Mouse (Mus musculus) embryo, embryonic 11.5 days (tissue): ENCODE measurements around the gene Exog.

Experiments used
- DNase-seq: peaks from one replicate; pipeline ENCODE4 v3.0.0-alpha.2; 2012; ENCODE audit warnings: low read depth, low spot score

The Exog gene

DNA sequence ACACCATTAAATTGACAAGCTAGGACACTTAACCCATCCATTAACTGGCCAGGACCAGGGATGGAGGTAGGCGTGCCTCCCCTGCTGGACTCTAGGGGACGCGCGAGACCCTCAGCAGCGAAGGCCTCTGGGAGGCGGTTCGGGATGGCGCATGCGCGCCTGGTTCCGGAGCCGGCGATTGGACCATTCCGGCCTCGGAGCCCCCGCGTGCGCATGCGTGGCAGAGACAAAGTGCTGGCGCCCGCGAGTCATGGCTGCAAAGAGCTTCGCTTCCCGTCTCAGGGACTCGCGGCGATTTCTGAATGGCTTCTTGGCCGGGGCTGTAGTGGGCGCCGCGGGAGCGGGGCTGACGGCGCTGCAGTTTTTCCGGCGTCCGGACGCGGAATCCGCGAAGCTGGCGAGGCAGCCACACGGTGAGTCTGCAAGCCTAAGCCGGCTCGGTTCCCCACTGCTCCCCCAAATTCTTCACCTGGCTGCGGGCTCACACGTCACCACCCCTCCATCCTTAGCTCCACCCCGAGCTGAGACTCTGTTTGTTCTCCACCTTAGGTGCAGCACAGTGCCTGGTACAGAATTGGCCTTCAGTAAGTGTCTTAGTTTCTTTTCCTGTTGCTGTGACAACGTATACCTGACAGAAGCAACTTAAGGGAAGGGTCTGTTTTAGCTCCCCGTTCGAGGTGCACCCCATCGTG, at the start of gene Exog:
Exog (plus strand) TSS at position 206 of the 692 bp plus-strand sequence.
- DNase-seq: peak; percentile 96

DNA sequence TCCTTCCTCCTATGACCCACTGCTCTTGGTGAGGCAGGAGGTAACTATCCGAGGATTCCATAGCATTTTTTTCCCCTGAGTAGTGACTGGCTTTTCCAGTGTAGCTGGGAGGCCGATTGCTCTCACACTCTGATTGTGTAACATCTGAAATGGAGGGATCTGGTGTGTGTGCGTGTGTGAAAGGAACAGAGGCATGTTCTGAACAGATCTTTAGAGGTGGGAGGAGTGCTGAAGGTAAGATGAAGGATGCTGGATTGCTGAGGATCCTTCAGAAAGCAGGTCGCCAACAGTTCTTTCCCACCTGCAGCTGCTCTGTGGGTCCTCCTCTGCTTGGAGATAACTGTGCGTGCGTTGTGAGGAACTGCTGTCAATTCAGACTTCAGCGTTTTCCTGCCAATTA, 43.4 kb upstream of the Exog start:
- DNase-seq: no peak

DNA sequence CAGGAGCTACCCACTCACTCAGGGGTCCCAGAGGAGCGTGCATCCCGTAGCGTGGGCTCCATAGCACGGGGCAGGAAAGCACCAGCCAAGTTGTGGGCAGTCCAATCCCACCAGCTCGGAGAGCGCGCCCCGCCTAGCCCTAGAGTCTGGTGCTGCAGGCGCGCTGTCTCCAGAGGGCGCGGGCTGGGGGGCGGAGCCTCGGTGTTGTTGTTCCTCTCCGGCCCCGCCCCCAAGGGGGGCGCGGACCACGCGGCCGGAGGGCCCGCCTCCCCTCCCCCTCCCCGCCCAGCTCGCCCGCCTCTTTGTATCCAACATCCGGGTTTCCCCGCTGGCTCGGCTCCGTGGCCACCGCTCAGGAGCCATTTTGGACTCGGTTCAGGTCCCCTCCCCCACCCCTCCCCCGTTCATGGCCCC, 42.9 kb upstream of the Exog start, which contains the start of gene Acvr2b:
Acvr2b (plus strand) TSS at position 318 of the 414 bp plus-strand sequence.
- peak; percentile 96 for DNase-seq

DNA sequence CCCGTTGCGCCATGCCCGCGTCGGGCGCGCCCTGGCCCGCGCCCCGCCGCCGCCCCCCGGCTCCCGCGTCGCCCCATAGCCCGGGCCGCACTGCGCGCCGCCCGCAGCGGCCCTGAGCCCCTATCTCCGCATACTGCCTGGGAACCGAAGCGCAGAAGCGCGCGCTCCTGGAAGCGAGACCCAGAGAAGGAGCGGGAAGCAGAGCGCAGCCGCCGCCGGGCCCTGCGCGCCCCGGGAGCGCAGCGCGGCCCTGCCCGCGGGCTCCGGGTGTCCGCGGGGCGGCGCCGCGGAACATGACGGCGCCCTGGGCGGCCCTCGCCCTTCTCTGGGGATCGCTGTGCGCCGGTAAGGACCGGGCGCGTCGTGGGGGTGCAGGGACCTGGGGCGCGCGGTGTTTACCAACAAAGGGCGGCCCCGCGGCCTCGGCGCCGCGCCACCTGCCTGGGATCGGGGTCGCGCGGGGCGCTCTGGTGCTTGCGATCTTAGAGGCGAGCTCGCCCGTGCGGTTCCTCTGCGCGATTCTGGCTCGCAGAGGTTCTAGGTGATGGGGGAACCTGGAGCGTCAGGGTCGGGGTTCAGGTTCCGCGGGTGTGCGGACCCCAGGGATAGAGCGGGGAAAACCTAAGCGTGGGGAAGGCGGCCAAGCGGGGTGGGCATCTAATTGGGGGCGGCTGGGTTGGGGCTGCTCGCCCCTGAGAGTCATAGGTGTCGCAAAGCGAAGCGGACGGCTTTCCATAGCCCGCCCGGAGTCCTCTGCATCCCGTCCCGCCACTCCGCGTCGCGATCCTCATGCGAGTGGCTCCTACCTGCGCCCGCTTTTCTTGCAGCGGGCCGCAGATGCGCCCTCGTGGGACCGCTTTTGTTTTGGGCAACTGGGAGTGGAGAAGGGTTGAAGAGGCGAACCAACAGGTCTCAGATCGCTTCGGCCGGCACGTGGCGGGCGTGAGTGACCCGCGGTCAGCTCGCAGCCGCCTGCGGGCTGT, 42.2 kb upstream of the Exog start:
- peak; percentile 26 for DNase-seq

DNA sequence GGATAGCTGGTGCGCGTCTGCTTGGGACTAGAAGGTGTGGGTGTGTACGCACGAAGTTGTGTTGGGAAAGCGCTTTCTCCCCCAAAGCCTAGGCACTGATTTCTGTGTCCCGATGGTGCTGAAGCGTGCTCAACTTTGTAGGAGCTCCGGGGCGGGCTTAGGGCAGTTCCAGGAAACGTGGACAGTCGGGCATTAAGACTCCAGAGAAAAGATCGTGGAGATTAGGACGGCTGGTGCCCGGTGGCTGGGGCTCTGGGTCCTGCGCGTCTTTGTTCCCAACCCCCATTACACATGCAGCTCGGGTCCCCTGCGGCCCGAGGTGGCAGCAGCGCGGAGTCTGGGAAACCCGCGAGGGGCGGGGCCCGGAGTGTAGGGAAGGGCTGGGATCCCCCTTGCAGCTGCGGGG, 41.5 kb upstream of the Exog start:
- peak; percentile 65 for DNase-seq

DNA sequence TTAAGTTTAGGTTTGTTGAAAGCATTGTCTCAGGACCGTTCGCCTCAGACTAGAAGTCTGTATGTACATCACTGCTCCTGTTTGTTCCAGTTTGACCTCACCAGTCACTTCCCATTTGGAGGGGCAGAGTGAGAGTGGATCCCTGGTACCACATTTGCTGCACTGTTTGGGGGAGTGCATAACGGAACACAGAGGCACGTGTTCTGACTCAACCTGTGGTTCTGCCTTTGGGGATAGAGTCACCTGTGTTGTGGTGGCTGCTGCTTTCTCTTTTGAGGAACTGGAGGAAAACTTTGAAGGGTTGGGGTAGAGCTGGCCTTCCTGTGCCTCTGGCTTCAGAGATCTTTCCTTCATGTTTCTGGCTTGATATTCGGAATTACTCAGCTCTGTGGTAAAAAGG, 40.7 kb upstream of the Exog start:
- no peak for DNase-seq

DNA sequence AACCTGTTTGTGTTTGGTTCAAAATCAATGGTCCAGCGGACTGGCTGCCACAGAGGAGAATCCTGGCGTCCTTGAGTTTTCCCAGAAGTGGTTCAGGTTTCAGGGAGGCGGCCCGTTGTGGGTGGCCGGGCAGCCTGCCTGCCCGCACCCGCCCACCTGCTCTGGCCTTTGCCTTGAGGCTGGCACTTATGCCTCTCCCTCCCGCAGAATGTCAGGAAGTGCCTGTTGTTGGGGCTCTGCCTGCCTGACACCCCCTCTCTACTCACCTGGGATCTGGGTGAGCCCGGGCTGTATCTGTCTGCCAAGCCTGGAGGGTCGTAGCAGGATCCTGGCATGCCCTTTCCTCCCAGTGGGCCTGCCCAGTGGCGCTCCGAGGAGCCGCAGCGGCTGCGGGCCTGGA, 36.9 kb upstream of the Exog start:
- DNase-seq: no peak

DNA sequence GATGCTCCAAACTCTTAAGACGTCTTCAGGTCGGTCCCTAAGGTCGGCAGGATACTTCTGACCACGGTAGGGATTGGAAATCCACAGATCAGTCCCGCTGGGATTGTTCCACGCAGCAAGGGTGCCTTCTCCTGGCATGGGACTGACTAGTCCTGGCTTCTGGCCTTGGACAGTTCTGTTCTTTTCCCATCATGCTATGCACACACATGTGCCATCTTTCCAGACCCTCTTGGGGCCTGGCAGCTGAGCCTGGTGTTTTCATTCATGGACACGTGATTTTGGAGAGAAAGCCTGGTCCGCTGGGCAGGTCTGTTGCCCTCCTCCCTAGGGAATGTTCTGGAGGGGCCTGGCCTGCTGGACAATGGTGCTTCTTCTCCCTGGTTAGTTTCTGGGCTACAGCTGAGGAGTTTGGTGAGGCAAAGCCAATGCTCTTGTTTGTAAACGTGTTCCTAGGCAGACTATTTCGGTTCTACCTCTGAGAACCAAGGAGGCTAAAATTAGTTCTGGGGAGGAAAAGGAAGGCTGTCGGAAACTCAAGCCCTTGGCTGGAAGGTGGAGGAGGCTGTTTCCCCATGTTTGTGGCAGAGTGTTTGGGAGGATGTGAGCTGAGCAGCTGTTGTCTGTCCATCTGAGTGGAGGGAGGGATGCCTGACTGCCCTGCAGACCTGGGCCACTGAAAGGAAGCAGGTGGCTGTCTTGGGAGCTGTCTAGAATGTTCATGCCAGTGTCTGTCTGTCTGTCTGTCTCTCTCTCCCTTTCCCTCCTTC, 35.7 kb upstream of the Exog start:
- DNase-seq: no peak

DNA sequence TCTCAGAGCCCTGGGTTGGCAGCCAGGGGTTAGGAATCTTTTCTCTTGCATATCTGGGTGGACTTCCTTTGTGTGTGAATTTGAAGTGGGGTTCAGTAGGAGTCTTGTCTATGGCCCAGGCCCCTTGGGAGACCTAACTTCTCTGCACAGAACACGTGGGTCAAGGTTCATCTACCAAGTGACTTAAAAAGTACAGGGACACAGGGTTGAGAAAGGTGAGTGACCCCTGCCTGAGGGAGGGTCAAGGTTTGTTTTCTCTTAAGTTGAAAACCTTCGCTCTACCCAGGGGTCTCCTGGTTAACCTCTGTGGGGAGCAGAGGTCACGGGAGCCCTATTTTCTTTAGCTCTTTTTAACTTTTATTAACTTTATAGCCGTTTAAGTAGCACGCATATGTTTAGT, 34.9 kb upstream of the Exog start:
- no peak for DNase-seq

DNA sequence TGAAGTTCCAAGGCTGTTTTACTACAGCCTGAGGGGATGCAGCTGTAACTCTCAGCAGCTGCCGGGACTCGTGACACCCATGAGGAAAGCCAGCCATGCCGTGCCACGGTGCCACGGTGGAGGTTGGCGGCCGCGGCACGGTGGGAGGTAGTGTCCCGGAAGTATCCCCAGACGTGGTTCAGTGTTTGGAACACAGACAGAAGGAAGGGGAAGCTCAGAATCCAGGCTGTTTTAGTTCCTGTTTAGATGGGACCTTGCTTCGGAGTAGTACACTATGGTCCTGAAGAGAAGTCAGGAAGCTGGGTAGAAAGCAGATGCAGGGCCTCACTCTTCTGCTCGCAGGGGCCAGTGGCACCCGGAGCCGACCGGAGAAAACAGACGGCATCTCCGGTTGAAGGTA, 26.7 kb upstream of the Exog start:
- DNase-seq: no peak

DNA sequence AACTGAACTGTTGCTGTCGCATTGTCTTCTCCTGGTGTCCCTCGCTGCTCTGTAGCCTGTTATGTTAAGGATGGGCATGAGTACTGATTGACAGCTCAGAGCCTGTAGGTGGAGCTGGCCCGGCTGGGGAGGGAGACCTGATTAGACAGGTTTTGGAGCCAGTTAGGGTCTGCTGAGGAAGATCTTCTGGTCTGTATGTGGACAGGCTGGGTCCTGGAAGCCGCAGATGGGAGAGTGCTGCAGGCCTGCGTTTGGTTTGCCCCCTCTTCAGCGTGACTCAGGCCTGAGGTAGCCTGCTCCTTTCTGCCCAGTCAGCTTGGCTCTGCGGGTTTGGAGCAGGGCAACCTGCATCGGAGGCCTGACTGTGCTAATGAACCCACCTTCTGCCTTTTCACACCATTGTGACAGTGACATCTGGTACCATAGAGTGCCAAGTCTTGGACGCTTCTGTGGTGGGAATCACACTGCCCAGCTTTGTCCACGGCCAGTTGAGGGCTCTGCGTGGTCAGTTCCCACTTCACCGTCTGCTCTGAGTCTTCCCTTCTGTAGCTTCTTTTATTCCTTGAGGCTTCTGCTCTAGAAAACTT, 24.8 kb upstream of the Exog start:
- DNase-seq: no peak

DNA sequence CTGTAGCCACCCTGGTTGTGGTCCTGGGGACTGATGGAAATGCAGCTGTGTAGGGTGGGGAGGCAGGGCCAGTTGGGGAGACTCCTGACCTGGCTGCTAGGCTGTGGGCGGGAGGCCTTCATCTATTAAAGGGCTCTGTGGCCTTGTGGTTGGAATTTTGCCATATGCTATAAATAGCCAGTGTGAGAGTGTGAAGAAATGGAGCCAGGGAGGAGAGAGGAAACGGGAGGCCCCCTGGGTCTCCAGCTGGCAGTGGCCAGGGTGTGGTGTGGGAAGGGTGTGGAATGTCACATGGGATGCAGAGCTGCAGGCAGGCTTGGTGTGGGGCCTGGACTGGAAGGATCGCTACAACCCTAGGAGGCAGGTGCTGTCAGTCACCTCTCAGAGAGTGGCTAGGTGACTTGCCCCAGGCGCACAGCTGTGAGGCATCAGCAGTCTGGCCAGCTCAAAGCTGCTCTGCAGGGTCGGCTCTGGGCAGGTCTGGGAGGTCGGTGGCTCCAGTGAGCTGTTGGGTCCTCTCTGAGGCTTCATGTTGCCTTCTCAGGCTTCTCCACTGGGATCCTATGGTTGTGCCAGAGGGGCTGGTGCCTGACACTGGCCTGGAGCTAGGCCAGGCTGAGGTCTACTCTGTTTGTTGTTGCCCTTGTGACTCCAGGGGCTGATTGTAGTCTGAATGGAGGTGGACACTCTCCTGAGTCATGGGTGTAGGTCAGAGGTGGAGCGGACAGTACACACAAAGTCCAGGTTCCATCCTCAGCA, 19.3 kb upstream of the Exog start:
- no peak for DNase-seq

DNA sequence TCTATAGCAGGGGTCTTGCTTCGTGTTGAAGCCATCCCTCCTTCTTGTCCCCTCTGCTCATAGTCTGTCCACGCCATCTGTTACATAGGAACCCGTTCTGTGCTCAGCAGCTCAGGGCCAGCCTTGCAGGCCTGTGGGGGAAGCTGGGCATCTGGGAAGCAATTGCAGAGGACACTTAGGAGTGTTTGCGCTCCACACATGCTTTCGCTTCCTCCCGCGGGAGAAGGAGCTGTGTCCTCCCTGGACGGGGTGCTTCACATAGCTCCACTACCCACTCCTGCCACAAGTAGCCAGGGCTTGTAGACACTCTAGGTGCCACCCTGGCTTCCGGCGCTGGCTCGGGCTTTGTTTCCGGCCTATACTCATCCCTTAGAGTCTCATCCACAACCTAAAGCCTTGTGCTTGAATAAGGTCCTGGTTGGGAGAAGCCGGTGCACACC, 18.7 kb upstream of the Exog start:
- DNase-seq: no peak

DNA sequence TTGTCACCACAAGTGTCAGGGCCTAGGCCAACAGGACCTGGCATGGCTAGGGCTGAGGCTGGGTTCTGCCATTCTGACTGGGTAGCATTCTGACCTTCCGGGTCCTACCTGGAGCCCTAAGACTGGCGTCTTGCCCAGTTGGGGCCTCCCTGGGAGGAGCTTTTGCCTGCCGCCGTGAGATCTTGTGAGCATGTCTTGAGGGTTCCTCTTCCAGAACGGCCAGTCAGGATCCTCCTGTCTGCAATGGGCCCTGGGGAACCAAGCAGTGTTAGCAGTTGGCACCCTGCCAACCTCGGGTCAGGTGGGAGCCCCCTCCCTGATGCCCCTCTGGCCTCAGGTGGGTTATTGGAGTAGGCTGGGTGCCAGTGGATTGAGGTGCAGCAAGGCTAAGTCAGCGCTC, 18.3 kb upstream of the Exog start:
- DNase-seq: no peak

DNA sequence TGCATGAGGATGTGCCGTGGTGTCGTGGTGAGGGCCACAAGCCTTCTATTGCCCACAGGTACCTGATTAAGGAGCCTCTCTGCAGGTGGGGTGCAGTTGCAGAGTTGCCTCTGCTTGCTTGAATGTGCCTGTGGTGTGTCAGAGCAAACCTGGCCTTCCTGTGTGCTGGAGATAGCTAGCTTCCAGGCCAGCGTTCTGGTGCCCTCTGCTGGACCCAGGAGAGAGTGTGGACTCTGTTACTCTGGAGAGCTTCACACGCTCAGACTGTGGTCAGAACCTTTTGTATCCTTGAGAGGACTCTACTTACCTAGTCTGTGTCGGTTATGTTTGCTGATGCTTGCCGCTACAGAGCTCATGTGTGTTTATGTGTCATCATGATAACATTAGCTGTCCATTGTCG, 14.4 kb upstream of the Exog start:
- DNase-seq: peak; percentile 72

DNA sequence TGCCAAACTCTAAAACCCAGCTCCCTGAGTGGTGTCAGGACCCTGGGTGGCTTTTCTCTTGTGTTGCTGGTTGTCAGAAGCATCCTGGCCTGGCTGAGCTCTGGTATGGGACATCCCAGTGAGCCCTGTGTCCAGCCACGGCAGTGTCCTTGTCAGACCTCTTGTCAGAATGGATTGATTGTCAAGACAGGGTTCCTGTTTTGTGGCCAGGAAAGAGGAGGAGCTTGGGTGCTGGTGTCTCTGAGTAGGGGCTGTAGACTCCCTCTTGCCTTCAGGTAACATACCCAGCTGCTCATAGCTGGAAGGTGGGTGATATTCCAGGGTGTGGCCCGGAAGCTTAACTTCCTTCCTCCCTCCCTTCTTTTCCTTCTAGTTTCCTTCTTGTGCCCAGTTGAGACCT, 8.9 kb upstream of the Exog start:
- DNase-seq: no peak

DNA sequence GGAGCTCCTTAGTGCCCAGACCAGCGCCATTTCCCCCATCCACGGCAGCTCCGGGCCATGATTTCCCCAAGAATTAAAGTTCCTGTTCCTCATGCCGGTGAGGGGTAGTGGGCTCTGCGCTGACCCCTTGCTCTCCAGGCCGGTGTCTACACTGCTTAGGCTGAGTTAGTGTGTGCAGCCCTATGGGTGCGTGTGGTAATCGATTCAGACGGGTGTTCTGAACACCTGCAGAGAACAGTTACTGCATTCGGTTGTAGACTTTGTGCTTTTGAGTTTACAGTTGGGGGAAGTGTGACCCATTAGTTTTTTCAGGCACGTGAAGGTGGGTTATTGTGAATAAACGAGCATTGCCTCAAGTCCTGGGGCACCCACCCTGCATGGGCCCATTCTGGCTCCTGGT, 6.7 kb upstream of the Exog start:
- no peak for DNase-seq

DNA sequence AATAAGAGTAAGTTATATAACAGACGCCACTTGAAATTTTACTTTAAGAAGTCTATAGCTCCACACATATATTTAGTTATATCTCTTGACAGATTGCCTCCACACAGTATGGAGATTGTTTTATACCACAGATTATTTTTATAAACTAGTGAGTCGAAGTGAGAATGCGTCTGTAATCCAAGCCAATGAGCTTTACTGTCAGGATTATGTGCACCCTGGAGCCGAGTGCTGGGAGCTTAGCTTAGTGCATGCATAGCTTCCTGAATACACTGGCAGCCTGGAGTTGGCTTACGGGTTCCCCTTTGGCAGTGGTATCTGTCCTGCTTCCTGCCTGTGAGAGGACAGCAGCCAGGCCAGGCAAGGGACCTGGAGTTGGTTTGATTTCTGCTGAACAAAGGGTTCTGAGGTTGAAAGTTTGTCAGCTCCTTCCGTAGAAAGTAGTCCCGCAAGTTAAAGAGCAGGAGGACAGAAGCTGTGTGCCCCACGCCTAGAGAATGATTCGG, 6.2 kb upstream of the Exog start:
- DNase-seq: no peak

DNA sequence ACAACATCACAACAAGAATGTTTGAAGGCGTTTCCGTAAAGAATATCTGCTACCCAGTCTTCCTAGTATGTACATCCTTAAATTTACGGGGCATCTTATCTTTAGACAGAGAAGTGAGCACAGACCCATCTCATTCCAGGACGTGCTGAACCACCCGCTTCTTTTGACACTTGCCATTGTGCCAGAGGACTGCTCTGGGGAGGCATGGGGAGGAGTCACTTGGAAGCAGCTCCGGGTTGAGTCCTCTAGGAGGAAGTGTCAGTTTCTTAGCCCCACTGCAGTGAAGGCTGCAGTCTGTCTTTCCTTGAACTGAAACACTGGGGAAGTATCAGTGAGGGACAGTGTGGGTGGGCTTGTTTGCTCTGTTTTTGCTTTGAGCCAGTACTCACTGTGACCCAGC, 994 bp downstream of the Exog start:
- DNase-seq: no peak

DNA sequence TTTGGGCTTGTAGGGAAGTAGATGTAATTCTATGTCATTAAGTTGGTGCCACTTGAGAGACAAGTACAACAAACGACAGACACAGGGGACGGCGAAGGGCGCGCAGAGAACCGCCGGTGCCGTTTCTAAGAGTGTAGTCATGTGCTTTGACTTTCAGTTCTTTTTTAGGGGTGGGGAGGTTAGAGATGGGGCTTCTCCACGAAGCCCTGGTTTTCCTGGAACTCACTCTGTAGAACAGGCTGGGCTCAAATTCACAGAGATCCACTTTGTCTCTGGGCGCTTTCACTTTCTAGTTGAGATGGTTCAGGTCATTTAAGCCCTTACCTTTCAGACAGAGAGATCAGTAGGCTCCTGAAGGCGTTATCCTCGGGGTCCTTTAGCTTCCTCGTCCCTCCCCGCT, 11.2 kb downstream of the Exog start:
- no peak for DNase-seq

DNA sequence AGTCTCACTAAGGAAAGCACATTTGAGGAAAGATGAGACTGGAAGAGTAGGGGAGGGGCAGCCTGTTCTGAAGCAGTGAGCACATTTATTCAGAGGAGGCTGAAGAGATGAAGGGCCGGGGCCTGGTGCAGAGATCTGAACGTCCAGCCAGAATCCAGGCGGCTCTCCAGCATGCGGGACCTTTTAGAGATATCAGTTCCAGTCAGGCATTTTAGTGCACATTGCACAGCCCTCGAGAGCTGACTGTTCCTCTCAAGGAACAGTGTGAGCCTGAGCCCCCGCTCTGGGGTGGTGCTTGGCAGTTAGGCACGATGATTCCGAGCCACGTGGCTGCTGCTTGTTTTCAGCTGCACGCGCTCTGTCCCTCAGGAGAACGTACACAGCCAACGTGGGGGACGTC, 12.4 kb downstream of the Exog start:
- DNase-seq: no peak
